Mouse (Mus musculus): ENCODE measurements at regions not wholly inside any gene's neighbourhood (a gene's known extent, or its start where the extent isn't known, plus 50 kb on each side); places are given as distances from the start of the nearest gene placed in this dataset.

GRCm38 (mm10) chr10:99959279-99959678 is 56.2 kb upstream of the Kitl start:
- TF ChIP-seq CTCF (IDR thresholded peaks at IDR 0.05; ENCODE audit: control insufficient read depth, insufficient read depth, low read length), result no peak
- no peak for TF ChIP-seq POLR2A (IDR thresholded peaks at IDR 0.05; ENCODE audit: borderline replicate concordance, control insufficient read depth, low read depth, low read length)
